Mouse (Mus musculus) midbrain, embryonic 14.5 days (tissue): ENCODE results near the gene Ift20. TPM values are rescaled to one million over a fixed set of nuclear protein-coding genes. Genes with fewer than 3 reads are reported as not detected.

Experiments used
- ATAC-seq: fragments of 200-750 bp; cut with Nextera tagmentation; 2 replicates; pipeline ENCODE4 v1.8.0; 2017; ENCODE audit warnings: moderate number of reproducible peaks, moderate library complexity; ENCODE audit not compliant: low FRiP score, low TSS enrichment
- DNase-seq: peaks from one replicate; pipeline ENCODE4 v3.0.0-alpha.2; 2015
- H3K27ac ChIP-seq: fragments of 300-500 bp; sonication (generic); replicated peaks from 2 replicates; pipeline ENCODE4 v1.5.1; 2014; ENCODE audit warnings: mild to moderate bottlenecking, low read depth, low read length, moderate library complexity
- H3K27me3 ChIP-seq: fragments of 300-500 bp; sonication (generic); 2 replicates; pipeline ENCODE4 v1.6.1; 2014; ENCODE audit warnings: low read length, control low read depth, mixed read lengths; ENCODE audit not compliant: control insufficient read depth, insufficient read depth
- H3K36me3 ChIP-seq: fragments of 300-500 bp; sonication (generic); 2 replicates; pipeline ENCODE4 v1.6.1; 2014; ENCODE audit warnings: low read length, control low read depth; ENCODE audit not compliant: control insufficient read depth, insufficient read depth
- H3K4me1 ChIP-seq: fragments of 300-500 bp; sonication (generic); 2 replicates; pipeline ENCODE4 v1.6.1; 2014; ENCODE audit warnings: mild to moderate bottlenecking, antibody characterized with exemption, low read length, control low read depth; ENCODE audit not compliant: control insufficient read depth, insufficient read depth
- H3K4me2 ChIP-seq: fragments of 300-500 bp; sonication (generic); 2 replicates; pipeline ENCODE4 v1.6.1; 2014; ENCODE audit warnings: mild to moderate bottlenecking, low read length, moderate library complexity
- H3K4me3 ChIP-seq: fragments of 300-500 bp; sonication (generic); replicated peaks from 2 replicates; pipeline ENCODE4 v1.5.1; 2014; ENCODE audit warnings: low read depth, low read length
- H3K9ac ChIP-seq: fragments of 300-500 bp; sonication (generic); replicated peaks from 2 replicates; pipeline ENCODE4 v1.6.1; 2014; ENCODE audit warnings: mild to moderate bottlenecking, low read length, moderate library complexity
- H3K9me3 ChIP-seq: fragments of 300-500 bp; sonication (generic); 2 replicates; pipeline ENCODE4 v1.6.1; 2016; ENCODE audit warnings: low read length, control low read depth, mixed read lengths; ENCODE audit not compliant: control insufficient read depth
- WGBS: fragments of 180-500 bp; shearing (Covaris S2); extraction: QIAGEN DNeasy Blood & Tissue Kit; methylation state at CpG from one replicate; pipeline ENCODE4 v1.1.7; 2014; 5-methylcytosine and 5-hydroxymethylcytosine counted together
- polyA plus RNA-seq: library from polyadenylated mRNA; unstranded; fragments of >200 nt; fragmentation: Nextera tagmentation; extraction: Ambion mirVana; gene quantifications from 2 replicates; pipeline ENCODE4 v1.2.1, GENCODE M21; 2014

Gene Ift20
- polyA plus RNA-seq, 1 experiment from 2014 or later: 133 TPM

- Histone ChIP-seq H3K4me2 (peak overlapping the region; percentile 80), H3K4me3 (peak overlapping the region; percentile 60), H3K27me3 (no peaks in the 10 kb centered on the region), H3K36me3 (peaks cover 10% of the 10 kb centered on the region), H3K4me1 (peaks cover 11% of the 10 kb centered on the region), H3K27ac (no peak overlapping the region), H3K9me3 (no peaks in the 10 kb centered on the region), H3K9ac (no peak overlapping the region; the same call in 1 of the 2 replicates)
- 12% methylated on average over 5 of the region's 5 CpGs for WGBS
- DNase-seq (no peak), ATAC-seq (no peak)
Observed at GRCm38 (mm10) chr11:78549491-78549987, 13.4 kb downstream of the Ift20 start.

DNA sequence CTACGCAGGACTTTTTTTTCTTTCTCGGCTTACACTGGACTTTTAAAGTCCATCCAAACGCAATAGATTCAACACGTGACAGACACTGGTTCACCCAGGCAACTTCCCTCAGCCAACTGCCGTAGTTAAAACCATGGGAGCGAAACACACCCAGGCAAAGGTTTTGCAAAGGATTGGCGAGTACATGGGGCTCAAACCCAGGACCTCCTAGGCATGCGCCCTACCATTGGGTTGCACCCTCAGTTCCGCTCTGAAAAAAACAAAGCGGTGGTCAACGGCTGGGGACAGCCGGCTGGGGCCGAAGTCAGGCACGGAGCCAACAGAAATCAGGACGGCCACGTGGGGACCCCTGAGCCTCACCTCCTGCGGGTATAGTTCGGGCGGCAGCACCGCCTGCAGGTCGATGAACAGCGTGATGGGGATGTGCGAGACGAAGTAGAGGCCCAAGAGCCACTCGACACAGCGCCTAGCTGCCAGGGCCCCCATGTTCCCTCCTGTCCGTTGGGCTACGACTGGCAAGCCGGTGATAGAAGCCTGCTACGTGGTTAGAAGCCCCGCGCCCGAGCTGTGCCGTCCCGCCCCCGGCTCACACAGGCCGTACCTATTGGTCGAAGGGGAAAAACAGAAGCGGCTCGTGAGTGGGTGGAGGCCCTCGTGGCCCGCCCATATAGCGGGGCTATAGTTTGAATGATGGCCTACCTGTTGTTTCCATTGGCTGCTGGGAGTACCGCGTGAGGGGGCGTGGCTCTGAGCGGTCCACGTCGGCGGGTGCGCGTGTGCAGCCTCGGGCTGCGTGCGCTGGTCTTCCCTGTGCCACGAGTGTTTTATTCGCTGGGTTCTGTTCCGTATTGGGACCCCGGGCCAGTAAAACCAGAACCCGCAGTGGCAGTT, 14.3 kb downstream of the Ift20 start, which contains the start of gene Tmem97:
Tmem97 (minus strand) TSS at position 610 of the 891 bp plus-strand sequence.
- under 1% methylated on average over 60 of the region's 60 CpGs for WGBS
- peak within 1 kb of the TSS; percentile 83 for H3K27ac ChIP-seq

DNA sequence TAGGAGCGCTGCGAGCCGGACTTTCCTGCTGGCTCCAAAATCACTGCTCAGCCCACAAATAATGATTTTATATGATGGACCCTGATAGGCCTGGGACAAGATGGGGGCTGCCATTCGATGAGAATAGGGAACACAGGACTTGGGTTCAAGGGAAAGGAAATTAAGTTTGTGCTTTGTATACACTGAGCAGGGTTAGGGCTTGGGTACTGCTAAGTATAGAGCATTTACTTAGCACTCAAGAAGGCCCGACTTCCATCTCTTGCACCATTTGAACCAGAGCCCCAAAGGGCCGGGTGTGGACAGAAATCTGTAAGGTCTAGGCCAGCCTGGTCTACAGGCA, 14.9 kb downstream of the Ift20 start:
- 34% methylated on average over 6 of the region's 6 CpGs for WGBS
- H3K9ac ChIP-seq: peak overlapping the region; percentile 52
- H3K4me3 ChIP-seq: peak overlapping the region; percentile 60
- H3K9me3 ChIP-seq: no peaks in the 10 kb centered on the region
- H3K4me1 ChIP-seq: peaks cover 11% of the 10 kb centered on the region
- DNase-seq: no peak
- H3K4me2 ChIP-seq: peak overlapping the region; percentile 80
- H3K27ac ChIP-seq: peak overlapping the region; percentile 83
- H3K36me3 ChIP-seq: no peaks in the 10 kb centered on the region
- ATAC-seq: peak; percentile 43
- no peaks in the 10 kb centered on the region for H3K27me3 ChIP-seq

More for the DNA sequence above, 14.3 kb downstream of the Ift20 start, which contains the start of gene Tmem97:
- Histone ChIP-seq H3K4me1 (peaks cover 11% of the 10 kb centered on the region), H3K27me3 (no peaks in the 10 kb centered on the region), H3K36me3 (peaks cover 3% of the 10 kb centered on the region), H3K4me2 (peak within 1 kb of the TSS; percentile 80), H3K9me3 (no peaks in the 10 kb centered on the region), H3K9ac (peak within 1 kb of the TSS; percentile 60), H3K4me3 (peak within 1 kb of the TSS; percentile 60)
- DNase-seq (peak; percentile 97), ATAC-seq (peak; percentile 100)

DNA sequence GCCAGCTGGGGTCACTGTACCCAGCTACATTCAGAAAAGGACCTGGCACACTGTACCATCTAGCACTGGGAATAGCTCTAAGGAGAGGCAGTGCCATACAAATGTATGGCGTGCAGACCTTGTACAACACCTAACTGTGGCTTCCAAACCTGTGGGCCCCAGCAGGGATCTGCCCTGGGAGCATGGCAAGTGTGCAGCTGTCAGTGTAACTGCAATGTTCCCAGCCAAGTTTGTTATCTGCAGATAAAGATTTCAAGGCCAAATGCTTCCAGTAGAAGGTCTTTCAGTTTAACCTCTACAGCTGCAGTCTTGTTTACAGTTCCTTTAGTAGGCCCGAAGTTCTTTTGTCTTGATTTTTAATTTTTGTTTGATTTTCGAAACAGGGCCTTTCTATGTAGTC, 19.5 kb downstream of the Ift20 start:
- no peaks in the 10 kb centered on the region for H3K36me3 ChIP-seq
- no peak overlapping the region for H3K27ac ChIP-seq
- H3K4me3 ChIP-seq: no peak overlapping the region
- H3K4me2 ChIP-seq: no peak overlapping the region
- 80% methylated on average over 3 of the region's 3 CpGs for WGBS
- no peaks in the 10 kb centered on the region for H3K9me3 ChIP-seq
- no peak overlapping the region for H3K9ac ChIP-seq
- H3K4me1 ChIP-seq: no peaks in the 10 kb centered on the region
- no peak for ATAC-seq
- DNase-seq: no peak
- no peaks in the 10 kb centered on the region for H3K27me3 ChIP-seq

DNA sequence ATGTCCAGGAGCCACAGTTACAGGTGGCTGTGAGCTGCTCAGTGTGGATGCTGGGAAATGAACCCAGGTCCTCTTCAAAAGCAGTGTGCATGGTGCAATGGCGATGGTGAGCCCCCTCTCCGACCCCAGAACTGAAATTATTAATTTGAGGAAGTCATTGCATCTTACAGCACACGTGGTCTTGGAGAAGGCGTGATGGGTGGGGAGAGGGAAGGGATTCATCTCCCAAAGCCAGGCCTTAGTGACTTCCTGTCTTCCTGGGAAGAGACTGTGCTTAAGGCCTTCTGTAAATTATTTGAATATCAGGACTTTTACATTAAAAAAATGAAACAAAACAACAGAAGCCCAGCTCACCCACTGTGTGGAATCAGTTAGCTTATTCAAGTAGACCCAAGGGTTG, 19.9 kb downstream of the Ift20 start:
- H3K9me3 ChIP-seq: no peaks in the 10 kb centered on the region
- no peak overlapping the region for H3K4me3 ChIP-seq
- H3K36me3 ChIP-seq: no peaks in the 10 kb centered on the region
- H3K4me1 ChIP-seq: no peaks in the 10 kb centered on the region
- ATAC-seq: no peak
- H3K4me2 ChIP-seq: no peak overlapping the region
- no peaks in the 10 kb centered on the region for H3K27me3 ChIP-seq
- no peak overlapping the region for H3K9ac ChIP-seq
- WGBS: 85% methylated on average over 4 of the region's 4 CpGs
- no peak overlapping the region for H3K27ac ChIP-seq
- DNase-seq: no peak

DNA sequence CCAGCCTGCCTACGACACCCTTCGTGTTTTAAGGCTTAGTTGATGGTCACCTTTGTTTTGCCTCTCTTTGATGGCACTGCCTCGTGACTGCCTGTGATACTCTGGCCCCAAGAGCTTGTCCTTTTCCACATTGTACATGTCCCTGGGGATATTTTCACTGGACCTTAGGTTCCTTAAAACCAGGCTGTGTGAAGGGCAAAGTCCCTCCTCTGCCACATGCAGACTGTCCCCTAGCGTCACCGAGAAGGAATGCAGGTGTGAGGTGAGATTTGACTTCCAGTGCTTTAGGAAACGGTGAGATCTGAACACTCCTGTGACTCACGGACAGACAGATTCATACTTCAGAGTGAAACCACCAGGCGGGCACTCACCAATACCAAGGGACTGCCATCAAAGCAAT, 21.1 kb downstream of the Ift20 start:
- ATAC-seq (no peak), DNase-seq (no peak)
- WGBS: 65% methylated on average over 8 of the region's 8 CpGs
- no peaks in the 10 kb centered on the region for H3K9me3 ChIP-seq
- no peak overlapping the region for H3K4me3 ChIP-seq
- H3K4me2 ChIP-seq: no peak overlapping the region
- no peaks in the 10 kb centered on the region for H3K27me3 ChIP-seq
- no peak overlapping the region for H3K9ac ChIP-seq
- no peaks in the 10 kb centered on the region for H3K36me3 ChIP-seq
- H3K27ac ChIP-seq: no peak overlapping the region
- H3K4me1 ChIP-seq: no peaks in the 10 kb centered on the region

DNA sequence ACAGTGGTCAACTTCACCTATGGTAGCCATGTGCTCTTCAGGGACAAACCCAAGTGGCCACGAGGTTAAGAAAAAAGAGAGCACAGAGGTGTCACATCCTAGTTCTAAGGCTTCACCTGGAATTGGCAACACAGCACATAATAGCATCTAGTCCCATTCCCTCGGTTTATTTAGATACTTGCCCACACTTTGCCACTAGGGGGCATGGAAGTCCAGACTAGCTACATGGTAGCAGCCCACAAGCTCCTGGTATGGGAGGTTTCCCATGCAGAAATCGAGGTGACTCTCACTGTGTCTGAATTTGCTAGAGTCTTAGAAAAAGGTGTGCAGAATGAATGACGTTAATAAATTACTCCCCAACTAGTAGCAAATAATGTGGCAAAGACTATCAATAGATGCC, 24.3 kb downstream of the Ift20 start:
- H3K4me1 ChIP-seq: no peaks in the 10 kb centered on the region
- DNase-seq (peak; percentile 94), ATAC-seq (no peak)
- no peaks in the 10 kb centered on the region for H3K9me3 ChIP-seq
- H3K9ac ChIP-seq: no peak overlapping the region
- WGBS: 23% methylated on average over 4 of the region's 4 CpGs
- no peak overlapping the region for H3K4me3 ChIP-seq
- no peak overlapping the region for H3K4me2 ChIP-seq
- no peak overlapping the region for H3K27ac ChIP-seq
- peaks cover 1% of the 10 kb centered on the region; the same call in 1 of the 2 replicates for H3K36me3 ChIP-seq
- no peaks in the 10 kb centered on the region for H3K27me3 ChIP-seq

GRCm38 (mm10) chr11:78566775-78567174, 30.6 kb downstream of the Ift20 start:
- H3K4me2 ChIP-seq: no peak overlapping the region
- ATAC-seq (no peak), DNase-seq (no peak)
- no peak overlapping the region for H3K27ac ChIP-seq
- H3K27me3 ChIP-seq: no peaks in the 10 kb centered on the region
- H3K9ac ChIP-seq: no peak overlapping the region
- WGBS: 89% methylated on average over 6 of the region's 6 CpGs
- no peak overlapping the region for H3K4me3 ChIP-seq
- no peaks in the 10 kb centered on the region for H3K9me3 ChIP-seq
- no peaks in the 10 kb centered on the region for H3K4me1 ChIP-seq
- peaks cover 31% of the 10 kb centered on the region for H3K36me3 ChIP-seq

DNA sequence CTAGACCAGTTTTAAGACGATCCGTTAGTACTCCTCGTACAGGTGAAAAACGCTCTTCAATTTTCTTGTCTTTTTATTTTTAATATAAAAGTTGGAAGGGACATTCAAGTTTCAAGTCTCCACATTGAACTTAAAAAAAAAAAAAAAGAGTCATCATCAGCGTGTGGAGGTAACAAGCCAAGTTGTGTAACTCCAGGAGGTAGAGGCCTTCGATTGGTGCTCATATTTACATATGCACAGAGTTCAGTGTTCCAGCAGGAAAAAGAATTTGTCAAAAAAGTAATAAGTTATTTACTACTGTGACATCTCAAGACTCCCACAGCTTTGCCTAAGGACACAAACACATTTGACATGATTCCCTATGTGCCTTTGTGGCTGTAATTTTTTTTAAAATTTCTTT, 31.5 kb downstream of the Ift20 start:
- no peak overlapping the region for H3K4me2 ChIP-seq
- no peaks in the 10 kb centered on the region for H3K4me1 ChIP-seq
- ATAC-seq: no peak
- DNase-seq: no peak
- no peaks in the 10 kb centered on the region for H3K9me3 ChIP-seq
- no peak overlapping the region for H3K4me3 ChIP-seq
- 95% methylated on average over 6 of the region's 6 CpGs for WGBS
- H3K27me3 ChIP-seq: no peaks in the 10 kb centered on the region
- H3K9ac ChIP-seq: no peak overlapping the region
- H3K27ac ChIP-seq: no peak overlapping the region
- H3K36me3 ChIP-seq: peaks cover 39% of the 10 kb centered on the region
